Mouse (Mus musculus): ENCODE results near the gene Gm47995.

GRCm38 (mm10) chr1:151177030-151177936 is 21.0 kb upstream of the Gm47995 start:
- no peak for TF ChIP-seq CTCF (IDR thresholded peaks at IDR 0.05; ENCODE audit: low read depth, low read length)
- TF ChIP-seq TAL1 (conservative IDR thresholded peaks at IDR 0.05; ENCODE audit: low read depth, low read length), result peak; percentile 95
- TF ChIP-seq GATA1 (IDR thresholded peaks at IDR 0.05; ENCODE audit: borderline replicate concordance, low read length), result no peak
- no peak for TF ChIP-seq POLR2AphosphoS5 (IDR thresholded peaks at IDR 0.05; ENCODE audit: insufficient replicate concordance, low read depth, low read length)
- TF ChIP-seq GATA2 (IDR thresholded peaks at IDR 0.05; ENCODE audit: borderline replicate concordance, low read depth, low read length), result peak; percentile 66; the same call in 1 of the 2 replicates

Data from G1E (cell line).